Mouse (Mus musculus): Measurements from ENCODE around the gene Npy5r. TPM values are rescaled to one million over a fixed set of nuclear protein-coding genes. Genes with fewer than 3 reads are reported as not detected.

Gene Npy5r
- 0.43 TPM in 1 of 2 replicates, not detected in the other for total RNA-seq (2021)
- long read RNA-seq: 0 reads

DNA sequence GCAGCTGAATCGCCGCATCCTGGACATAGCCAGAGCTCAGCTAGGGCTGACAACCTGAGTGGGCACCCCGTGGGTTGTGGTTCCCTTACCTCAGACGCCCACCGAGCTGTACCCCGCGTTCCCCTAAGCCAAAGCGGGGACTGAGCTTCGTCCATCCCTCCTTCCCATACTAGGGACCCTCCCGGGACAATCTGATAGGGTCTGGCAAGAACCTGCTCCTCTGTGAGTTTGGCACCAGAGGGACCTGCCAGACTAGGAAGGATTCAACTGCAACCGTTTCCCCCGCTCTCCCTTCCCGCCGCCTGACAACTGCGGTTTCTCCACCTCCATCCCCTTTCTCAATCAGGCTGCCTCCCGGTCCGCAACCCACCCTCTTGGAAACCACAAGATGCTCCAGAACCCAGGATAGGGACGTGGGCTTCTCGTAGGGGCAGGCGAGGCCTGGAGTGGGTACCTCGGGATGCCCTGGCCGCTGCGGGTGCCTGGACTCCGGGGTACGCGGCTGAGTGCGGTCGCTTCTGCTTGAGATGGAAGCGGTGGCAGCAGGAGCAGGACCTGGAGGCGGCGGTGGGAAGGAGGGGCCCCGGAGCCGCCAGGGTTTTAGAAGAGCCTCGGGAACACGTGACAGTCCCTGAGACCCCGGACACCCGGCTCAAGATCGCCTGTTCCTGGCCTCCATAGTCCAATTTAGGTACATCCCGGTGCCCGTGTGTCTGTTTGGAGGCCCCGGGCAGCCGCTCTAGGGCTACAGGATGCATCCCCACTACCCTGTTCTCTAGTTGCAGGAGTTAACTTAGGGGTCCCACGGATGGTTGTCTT lies at the start of gene Npy5r:
Gene Npy5r (minus strand): TSS at position 618 of the 819 bp plus-strand sequence.
- DNase-seq: no peak

DNA sequence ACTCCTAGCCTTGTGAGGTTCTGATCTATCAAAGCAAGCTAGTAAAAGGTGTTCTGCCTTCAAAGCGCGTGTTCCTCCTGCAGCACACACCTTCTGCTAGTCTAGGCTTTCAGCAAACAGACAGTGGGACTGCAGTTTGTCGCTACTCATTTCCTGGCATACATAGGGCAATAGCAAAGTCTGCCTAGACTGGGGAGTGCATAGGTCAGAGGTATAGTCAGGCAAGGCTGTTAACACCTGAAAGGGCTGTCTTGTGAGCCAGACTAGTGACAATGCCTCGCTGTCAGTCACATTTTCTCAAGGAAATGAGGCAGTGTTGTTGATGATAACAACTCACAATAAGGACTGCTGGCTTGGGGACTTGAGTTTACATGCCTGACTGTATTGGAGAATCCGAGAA lies 44.0 kb upstream of the Npy5r start:
- DNase-seq: no peak

- no peak for DNase-seq
Observed at GRCm38 (mm10) chr8:66729446-66729845, 41.5 kb upstream of the Npy5r start.

DNA sequence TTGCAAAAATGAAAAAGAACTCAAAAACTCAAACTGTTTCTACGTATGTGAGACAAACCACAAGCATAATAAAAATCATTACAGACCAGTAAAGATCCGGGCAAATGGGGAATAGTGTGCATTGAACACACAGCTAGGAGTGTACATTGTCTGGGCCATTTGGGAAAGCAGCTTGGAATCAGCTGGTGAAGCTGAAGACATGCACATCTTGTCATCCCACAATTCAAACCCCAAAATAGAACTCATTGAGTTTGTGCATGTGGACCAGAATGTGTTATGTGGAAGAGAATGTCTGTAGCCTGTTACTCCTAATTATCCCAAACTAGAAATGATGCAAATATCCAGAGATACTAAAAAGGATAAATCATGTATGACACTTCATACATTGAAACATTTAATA lies 34.9 kb upstream of the Npy5r start:
- no peak for DNase-seq

DNA sequence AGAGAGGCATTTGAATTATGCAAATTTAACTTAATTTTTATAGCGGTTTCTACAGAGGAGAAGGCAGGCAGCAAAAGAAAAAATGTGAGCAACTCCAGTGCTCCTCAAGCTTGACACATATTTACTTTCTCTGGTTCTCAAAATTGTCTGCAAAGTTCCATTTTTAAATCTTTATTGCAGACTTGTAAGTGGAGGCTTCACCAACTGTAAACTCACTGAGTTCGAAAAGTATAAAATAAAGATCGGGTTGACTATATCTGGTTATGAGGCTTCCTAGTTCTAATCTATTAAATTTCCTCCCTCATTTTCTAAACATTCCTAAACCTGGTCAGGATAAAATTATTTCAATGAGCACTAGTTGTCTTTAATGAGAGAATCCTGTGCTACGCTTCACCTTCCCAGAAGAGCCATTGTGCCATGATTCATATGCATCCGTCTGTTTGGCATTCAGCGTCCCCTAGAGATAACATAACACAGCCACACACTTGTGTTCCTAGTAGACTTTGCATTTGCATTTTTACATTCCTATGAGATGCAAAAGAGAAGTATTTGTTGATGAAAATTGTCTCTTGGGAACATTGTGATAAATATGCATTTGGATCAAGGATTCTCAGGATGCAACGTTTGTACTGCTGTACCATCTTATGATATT lies 26.5 kb upstream of the Npy5r start:
- no peak for DNase-seq

DNA sequence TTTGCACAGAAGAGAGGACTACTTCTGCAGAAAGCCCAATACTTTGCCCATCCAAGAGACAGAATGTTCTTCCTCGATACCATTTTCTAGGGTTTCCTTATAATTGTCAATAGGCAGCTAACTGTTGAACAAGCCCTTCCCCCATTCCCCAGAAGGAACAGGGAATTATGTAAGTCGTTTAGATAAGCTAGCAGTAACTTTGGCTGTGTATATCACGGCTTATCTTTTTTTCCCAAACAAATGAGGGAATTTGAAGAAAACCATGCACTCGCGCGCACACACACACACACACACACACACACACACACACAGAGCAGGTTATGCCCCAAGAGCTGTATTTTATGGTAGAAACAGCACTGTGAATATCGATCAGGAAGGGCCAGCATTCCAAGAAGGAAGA lies 10.9 kb upstream of the Npy5r start:
- no peak for DNase-seq

DNA sequence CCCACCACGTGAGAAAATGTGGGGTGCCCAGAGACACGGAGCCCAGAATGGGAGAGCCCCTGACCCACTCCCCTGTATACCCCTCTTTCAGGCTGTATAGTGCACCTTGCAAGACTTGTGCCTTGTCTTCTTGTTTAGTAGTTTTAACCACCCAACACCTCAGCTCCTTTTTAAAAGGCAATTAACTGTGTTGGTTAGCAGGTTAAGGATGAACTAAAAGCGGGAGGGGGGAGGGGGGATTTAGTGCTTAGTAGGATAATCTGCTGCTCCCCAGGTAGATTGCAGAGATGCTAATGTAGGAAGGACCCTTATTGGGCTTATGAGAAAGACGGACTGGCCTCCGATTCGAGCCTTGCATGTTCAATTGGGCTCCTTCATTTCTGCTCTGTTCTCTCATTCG lies 10.1 kb upstream of the Npy5r start:
- no peak for DNase-seq

DNA sequence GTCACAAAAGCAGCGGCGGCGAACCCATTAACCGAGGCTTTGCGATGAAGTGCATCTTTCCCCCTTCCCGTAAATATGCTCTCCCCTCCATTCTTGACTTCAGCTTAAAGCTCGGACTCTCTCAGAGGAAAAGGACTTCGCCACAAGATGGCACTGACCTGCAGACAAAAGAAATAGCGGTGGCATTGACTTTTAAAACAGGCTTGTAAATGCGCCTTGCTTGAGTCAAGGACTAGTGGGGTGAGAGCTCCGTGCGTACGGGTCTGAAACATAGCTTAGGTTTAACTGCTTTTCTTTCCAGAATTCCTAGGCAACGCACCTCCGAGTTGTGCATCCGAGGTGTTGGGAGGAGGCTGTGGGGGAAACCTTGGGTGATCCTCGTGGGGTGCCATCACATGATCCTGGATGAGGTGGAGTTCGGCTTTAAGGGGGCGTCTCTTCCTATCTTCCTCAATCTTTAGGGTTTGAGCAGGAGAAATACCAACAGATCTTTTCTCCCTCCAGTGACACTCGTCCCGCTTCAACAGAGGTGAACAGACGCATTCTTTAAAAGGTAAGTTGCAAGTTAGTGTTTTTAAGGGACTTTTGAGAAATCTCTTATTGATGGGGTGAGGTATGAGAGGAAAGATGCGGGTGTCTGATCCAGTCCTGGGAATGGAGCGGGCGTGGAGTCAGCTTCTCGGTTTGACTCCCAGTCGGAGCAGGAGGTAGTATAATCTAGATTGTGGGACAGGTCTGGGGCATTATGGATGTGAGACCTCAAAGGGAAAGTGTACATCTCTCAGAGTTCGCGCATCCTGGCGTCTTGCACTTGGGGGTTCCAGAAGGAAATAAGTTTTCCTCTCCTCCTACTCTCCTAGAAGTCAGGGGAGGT lies 9.3 kb upstream of the Npy5r start, which contains the start of gene Npy1r:
Gene Npy1r (plus strand): TSS at position 223 of the 874 bp plus-strand sequence.
- peak; percentile 31 for DNase-seq

GRCm38 (mm10) chr8:66690402-66690801 lies 2.5 kb upstream of the Npy5r start:
- no peak for DNase-seq

DNA sequence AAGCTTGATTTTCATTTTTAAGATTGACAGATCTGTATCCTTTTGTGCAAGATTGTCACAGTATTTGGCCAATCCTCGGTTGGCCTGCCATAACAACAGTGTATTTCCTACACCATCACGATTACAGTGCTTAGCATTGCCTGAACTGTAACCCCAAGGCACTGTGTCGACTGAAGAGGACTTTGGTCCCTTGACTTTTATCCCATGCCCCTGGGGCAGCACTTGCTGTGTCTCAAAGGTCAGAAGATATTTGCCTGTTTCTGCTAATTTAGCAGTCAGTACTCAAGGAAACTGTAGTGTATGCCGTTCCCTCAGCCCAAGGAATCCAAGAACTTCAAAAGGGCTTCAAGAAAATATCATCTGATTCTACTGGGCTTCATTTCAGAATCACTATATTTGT lies 871 bp upstream of the Npy5r start:
- no peak for DNase-seq

- no peak for DNase-seq
Observed at GRCm38 (mm10) chr8:66688395-66688794, 467 bp upstream of the Npy5r start.

- DNase-seq: no peak
Observed at GRCm38 (mm10) chr8:66681261-66681660, 6.7 kb downstream of the Npy5r start.

DNA sequence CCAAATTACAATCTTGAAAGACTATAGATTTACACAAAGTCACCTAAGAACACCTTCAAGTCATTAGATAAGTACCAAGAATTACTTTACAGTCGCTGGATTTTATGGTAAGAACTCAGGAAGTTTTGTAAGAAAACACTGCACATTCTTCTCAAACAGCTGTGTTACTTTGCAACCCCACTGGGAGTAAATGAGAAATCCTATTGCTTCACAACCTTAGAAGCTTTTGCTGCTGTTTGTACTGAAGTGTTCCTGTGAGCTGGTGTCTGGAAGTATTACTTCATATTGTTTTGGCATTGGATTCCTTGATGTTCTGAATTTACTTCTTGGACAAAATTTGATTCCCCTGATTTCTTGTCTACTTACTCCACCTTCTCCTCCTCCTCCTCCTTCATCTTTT lies 57.2 kb downstream of the Npy5r start:
- DNase-seq: no peak

Other genes starting within 250 kb of the Npy5r start
- 7.9 and 9.5 TPM in 2 replicates for gene Tma16, start 201.6 kb downstream of the Npy5r start, total RNA-seq (2021)
- not detected in 2 replicates for gene Tktl2, start 176.4 kb downstream of the Npy5r start, total RNA-seq (2021)
- 2.0 and 4.4 TPM in 2 replicates for gene Npy1r, start 9.1 kb upstream of the Npy5r start, total RNA-seq (2021)
- gene Naf1, start 172.1 kb upstream of the Npy5r start, total RNA-seq (2021): 17.9 and 18.4 TPM in 2 replicates

All from adrenal gland, postnatal 25 days (tissue).